Mouse (Mus musculus) T-helper 17 cell (primary cell): ENCODE results near the gene Gripap1.
"Not testable (repeated sequence)": the region's sequence is repeated elsewhere in the genome, so short reads cannot be mapped to it uniquely, and the experiment has no call there.

Source experiments
- in situ Hi-C, 2 experiments: fragments of 300-600 bp; cut with MboI, MseI; formaldehyde crosslinking; loops; 1 replicate in 1 of 2; 2 replicates in 1 of 2; pipeline ENCODE4 v1.15.1; 2025; ENCODE audit warnings: high pct_unique_total_duplicates in 2 of 2

The Gripap1 gene

DNA sequence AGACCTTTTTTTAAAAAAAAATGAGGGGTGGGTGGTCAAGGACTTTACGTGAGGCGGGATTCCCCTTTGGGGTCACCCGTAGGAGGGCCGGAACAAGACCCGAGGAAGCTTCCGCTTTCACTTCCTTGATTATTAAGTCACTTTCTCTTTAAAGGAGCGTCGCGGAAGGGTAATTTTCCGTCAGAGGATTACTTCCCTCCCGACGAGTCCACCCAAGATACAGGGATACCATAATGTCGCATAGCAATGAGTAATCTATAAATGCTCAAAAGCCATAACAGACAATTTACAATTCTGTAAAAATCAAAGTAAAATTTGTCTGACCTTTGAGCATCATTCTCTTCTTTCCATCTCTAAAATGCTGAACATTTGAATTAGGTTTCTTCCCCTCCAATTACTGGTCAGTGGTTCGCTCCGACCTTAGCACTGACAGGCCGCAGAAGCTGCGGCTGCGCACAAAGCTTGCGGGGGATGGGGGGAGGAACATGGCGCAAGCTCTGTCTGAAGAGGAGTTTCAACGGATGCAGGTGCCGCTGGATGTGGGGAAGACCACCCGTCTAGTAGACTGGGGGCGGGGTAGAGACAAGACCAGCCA is at the start of gene Gripap1:
Gene Gripap1, plus strand, starts transcription at position 224 of the 595 bp plus-strand sequence.
- in situ Hi-C loops, result no loop called here

DNA sequence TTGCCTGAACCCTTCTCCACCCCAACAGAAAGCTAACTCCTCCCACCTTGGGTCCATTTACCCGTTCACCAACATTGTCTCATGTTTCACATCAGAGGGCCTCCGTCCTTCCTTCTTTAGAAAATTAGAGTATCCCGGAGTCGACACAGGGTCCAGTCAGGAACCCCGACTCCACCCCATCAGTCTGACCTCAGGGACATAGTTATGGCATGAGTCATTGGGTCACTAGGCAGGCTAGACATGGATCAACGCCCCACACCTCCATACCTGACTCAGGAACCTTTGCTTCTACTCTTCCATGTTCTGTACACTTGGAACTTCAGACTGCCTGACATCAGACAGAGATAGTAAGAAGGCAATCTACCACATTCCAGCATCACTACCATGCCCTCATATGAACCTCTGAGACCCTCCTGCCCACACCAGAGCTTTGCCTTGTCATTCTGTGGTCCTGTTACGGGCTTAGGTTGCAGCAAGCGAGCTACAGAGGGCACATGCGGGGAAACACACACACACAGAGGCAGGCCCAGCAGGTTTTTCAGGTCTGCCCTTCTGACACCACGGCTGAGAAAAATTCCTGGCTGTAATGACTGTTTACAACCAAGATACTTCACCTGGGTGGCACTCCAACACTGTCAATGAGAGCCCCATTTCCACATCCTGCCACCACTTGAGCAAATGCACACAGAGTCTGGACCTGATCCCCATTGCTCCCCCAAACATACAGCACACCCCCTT is 49.3 kb upstream of the Gripap1 start:
- in situ Hi-C loops, result no loop called here

DNA sequence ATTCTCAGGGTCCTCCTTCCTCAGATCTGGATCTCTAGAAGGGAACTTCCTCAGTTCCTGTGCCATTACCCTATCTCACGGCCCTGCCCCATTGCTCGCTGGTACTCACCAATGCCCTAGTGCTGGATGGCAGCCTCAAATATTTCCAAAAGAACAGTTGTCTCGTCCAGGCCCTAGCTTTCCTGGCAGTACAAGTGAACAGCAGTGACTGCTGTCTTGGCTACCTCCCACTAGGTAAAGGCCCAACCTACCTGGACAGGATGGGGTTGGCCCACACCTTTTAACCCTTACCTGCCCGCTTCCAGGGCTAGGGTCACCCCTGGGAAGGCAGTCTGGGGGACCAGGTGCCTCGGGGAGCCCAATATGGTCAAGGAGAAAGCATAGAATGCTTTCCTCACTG is 48.5 kb upstream of the Gripap1 start:
- in situ Hi-C loops, result no loop called here

DNA sequence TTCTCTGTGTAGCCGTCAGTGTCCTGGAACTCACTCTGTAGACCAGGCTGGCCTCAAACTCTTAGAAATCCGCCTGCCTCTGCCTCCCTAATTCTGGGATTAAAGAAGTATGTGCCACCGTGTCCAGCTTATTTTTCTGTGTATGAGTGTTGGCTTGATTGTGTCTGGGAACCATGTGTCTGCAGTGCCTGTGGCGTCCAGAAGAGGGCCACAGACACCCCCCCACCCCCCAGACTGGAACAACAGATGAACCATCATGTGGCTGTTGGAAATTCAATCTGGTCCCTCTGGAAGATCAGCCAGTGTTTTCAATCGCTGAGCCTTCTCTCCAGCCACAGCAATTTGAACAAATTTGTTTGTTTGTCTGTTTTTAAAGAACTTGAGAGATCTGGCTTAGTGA is 46.1 kb upstream of the Gripap1 start:
- in situ Hi-C loops, result no loop called here

DNA sequence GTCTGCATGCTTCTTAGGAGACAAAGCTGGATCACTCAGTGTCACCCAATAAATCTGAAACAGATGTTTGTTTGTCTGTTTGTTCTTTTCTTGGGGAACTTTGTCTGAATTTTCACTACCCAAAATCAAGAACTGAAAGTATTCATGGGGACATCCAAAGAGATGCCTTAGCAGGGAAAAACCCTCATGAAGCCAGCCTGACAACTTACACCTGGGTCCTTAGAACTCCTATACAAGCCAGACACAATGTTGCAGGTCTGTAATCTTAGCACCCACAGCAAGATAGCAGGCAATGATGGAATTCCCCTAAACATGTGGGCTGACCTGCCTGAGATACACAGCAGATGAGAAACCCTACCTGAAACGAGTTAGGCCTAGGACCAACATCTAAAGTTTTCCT is 44.6 kb upstream of the Gripap1 start:
- in situ Hi-C loops, result no loop called here

DNA sequence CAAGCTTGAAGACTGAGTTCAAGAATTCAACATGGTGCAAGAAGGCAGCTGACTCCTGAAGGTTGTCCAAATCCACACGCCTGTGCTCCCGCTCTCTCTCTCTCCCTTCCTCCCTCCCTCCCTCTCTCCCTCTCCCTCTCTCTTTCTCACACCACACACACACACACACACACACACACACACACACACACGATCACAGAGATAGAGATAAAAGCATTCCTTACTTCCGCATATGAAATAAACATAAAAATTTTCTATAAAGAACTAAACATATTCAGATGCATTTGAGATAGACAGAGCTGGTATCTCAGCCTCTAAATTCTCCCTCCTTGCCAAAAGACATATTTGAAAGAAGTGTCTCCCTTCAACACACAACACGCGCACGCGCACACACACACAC is 44.1 kb upstream of the Gripap1 start:
- in situ Hi-C loops, result no loop called here

DNA sequence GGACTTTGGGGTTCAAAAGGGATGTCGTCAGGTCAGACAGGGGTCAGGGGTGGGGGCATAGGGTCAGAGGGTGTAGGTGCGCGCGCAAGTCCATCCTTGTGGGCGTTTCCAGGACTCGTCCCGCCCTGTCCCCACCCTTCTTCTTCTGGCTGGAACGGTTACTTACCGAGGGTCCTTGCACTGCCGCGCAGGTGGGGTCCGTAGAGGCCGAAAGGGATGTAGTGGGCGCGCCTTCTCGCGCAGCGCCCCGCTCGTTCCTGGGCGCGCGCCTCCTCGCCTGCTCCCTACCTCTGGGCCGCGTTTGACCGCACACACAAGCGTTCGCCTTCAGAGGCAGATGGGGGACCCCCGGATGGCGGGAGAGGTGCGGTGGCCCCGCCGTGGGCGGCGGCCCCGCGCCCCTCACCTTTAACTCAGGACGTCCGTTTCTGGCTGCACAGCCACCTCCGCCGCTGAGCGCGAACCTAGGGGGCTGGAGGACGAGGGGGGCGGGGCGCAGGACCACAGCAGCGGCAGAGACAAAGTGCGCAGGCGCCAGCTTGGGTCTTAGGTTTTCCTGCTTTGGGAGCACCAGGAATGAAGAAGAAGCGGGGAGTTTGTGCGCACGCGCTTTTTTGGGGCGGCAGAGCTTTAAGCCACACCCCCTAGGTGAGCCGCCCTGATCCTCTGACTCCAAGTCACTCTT is 39.0 kb upstream of the Gripap1 start, which contains the start of gene Ccdc120:
Gene Ccdc120, minus strand, starts transcription at position 474 of the 685 bp plus-strand sequence.
- in situ Hi-C loops, result no loop called here

DNA sequence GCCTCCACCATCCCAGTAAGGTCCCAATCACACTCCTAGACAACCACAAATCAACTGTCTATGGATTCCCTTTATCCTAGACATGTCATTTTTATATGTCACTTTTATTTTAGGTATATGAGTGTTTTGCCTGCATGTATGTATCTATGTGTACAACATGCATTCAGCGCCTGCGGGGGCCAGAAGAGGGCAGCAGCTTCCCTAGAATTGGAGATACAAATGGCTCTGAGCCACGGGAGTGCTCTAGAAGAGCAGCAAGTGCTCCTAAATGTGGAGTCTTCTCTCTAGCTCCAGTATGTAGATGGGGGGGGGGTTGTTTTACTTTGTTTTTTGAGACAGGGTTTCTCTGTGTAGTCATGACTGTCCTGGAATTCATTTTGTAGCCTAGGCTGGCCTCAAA is 35.9 kb upstream of the Gripap1 start:
- in situ Hi-C loops, result not testable (repeated sequence)

DNA sequence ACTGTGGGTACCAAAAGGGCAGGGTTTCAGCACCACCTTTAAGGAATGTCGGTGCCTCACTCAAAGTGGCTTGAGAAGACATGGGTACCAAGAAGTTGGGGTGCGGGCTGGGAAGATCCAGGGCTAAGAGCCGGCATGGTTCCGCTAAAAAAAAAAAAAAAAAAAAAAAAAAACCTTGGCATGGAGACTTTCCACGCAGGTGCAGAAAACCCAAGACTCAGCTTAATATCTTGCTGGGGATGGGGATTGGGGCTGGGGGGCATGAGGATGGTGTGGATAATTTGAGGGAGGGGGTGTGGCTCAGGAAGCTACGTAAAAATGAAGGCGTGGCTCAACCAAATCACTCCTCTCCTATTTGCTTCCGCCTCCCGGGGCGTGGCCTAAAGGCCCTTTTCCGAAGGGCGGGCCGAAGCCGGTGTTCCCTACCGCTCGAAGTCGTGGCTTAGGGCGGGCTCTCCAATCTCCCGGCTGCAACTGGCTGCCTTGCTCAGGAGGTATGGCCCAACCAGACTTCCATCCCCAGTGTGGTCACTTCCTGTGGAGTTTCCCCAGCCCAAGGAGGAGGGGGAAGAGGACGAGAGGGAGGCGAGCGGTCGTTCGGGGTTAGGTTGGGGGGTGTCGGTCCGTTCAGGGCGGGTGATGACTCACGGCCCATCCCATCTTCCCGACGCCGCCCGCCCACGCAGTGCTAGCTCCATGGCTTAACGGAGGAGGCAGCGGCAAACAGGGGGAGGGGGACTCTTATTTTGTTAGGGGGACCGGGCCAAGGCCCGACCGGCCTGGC is 27.2 kb upstream of the Gripap1 start, which contains the start of gene Tfe3:
Gene Tfe3, plus strand, starts transcription at position 424 of the 784 bp plus-strand sequence.
- in situ Hi-C loops, result no loop called here

DNA sequence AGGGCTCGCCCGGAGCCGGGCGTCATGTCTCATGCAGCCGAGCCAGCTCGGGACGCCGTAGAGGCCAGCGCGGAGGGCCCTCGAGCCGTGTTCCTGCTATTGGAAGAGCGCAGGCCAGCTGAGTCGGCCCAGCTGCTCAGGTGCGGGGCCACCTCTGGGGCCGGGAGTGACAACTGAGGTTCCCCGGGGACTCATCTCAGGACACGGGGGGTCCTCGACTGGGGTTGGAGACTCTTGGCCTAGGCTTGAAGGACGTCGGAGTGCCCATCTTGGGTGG is 26.7 kb upstream of the Gripap1 start:
- in situ Hi-C loops, result no loop called here

DNA sequence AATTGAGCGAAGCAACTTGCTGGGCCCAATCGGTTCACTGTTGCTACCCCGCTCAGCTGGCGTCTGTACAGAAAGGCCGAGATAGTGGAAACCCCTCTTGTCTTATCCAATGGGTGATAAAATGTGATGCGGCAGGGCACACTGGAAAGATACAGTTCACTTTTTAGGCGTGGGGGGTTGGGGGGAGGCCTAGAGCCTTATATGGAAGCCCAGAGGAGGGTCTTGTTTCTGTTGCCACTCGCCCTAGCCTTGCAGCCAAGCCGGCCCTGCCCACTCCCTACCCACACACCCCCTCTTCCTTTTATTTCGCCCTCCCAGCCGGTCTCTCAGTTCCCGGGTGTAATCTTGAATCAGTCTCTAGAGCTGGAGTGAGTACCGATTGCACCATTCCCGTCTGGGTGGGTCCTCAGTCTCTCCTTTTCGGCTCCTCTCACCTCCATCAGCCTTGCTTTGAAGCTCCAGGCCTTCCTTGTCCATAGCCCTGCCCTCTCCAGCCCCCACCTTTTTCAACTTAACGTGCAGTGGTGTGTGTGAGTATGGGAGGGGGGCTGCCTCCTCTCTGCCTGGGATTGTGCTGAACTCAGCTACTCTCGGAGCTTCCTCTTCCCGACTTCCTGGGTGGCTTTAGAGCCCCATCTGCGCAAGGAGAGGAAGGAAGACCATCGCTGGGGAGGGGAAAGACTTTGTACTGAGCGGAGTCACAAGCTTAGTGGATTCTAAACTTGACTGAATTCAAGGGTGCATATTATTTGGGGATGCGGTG is 25.8 kb upstream of the Gripap1 start:
- in situ Hi-C loops, result no loop called here

DNA sequence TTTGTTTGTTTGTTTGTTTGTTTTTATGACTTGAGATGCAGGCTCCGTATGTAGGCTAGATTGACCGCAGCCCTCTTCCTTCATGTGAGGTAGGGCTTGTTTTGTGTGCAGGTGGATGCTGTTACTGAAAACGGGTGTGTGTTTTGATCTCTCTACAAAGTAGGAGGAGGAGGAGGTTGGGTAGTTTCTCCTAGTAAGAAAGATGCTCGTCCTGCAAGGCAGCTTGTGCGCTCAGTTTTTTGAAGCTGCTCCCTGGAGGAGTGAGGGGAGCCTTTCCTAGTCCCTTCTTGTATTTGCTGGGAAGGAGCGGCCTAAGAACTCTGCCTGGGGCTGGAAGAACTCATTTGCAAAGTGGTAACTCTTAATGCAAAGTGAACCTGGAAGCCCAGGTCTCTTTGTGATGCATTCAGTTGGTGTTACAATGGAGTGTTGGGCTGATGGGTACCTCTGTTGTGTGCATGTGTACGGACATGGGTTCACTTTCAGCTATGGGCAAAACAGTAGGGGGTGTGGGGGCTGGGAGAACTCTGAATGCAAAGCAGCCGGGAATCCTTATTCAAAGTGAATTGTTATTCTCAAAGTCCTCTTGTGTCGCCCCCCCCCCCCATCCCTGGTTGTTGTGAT is 24.8 kb upstream of the Gripap1 start:
- in situ Hi-C loops, result no loop called here

DNA sequence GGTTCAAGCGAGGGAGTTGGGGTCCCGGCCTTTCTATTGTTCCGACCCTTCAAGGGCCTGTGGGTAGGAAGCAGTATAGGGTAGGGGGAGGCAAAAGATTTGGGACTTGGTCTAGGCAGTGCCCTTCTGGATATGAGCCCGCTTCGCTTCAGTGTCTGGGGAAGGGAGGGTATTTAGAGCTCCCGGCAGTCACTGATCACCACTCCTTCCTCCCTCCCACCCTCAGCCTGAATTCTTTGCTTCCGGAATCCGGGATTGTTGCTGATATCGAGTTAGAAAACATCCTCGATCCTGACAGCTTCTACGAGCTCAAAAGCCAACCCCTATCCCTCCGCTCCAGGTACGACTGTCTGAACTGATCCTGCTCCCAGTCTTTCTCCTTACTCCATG is 24.3 kb upstream of the Gripap1 start:
- in situ Hi-C loops, result no loop called here

DNA sequence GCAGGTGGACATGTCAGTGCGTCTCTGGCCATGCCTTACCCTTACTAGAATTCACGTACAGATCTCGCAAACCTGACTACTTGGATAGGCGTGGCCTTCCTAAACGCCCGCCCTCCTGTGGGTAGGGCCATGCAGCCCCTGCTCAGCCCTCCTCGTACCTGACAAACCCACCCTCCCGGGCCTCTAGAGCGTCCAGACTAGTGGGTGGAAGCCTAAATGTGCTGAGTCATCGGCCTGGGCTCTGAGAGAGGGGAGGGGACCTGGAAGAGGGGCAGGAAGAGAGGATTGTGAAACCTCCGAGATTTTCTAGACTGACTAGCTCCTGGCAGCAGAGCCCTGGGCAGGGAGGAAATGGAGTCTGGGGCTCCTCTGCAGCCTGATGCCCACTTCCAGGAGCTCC is 23.8 kb upstream of the Gripap1 start:
- in situ Hi-C loops, result no loop called here

DNA sequence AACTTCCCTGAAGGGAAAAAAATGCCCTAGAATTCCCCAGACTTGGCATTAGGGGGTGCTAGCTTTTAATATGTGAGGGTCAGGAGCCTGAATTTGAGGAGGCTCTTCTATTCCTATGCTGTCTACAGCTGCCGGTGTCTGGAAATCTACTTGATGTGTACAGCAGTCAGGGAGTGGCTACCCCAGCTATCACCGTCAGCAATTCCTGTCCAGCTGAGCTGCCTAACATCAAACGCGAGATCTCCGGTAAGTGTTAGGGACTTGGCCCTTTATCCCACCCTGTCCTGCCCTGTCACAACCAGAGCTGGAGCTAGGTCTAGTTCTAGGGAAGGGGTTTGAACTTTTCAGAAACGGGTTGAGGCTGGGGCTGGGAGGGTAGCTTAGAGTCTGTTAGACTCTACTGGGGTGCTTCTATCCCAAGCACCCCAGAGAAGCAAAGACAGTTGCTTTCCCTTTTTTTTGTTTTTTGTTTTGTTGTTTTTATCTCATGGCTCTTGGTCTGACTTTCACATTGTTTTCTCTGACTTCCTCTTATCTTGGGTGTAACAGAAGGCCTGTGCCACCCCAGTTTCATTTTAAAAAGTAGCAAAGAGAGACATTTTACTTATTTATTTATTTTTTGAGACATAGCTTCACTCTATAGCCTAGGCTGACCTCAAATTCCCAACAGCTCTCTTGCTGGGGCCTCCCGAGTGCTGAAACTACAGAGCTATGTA is 20.1 kb upstream of the Gripap1 start:
- in situ Hi-C loops, result no loop called here

DNA sequence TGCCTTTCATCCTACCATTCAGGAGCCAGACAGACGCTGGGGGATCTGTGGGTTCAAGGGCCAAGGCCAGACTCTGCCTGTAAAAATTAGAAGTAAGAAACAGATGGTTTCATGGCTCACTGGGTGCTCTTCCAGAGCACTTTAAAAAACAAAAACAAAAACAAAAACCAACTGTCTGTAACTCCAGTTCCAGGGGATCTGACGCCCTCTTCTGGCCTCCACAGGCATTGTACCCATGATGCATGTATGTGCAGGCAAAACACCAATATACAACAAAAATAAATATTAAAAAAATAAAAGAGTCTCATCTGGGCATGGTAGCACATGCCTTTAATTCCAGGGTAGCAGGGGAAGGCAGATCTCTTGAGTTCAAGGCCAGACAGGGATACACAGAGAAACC is 16.8 kb upstream of the Gripap1 start:
- in situ Hi-C loops, result no loop called here

DNA sequence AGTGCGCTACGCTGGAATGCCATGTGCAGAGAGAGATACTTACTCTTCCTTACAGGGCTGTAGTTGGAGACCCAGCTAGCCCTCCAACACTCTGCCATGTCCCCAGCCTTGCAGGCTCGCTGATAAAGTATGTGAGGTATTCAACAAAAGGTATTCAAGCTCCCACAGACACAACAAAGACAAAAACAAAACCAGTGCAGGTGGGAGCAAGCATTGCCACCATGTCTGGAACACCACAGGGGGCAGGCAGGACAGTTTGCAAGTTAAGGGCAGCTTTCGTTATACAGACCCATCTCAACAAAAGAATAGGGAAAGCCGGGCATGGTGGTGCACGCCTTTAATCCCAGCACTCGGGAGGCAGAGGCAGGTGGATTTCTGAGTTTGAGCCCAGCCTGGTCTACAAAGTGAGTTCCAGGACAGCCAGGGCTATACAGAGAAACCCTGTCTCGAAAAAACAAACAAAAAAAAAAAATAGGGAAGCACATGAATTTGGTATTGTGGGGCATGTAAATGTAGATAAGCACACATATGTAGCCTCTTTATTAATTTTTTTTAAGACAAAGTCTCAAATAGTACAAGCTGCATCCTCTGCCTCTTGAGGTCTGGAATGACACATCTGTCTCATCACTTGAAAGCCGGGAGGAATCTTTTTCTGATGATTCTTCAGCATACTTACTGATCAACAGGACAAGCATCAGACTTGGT is 13.9 kb upstream of the Gripap1 start:
- in situ Hi-C loops, result no loop called here

DNA sequence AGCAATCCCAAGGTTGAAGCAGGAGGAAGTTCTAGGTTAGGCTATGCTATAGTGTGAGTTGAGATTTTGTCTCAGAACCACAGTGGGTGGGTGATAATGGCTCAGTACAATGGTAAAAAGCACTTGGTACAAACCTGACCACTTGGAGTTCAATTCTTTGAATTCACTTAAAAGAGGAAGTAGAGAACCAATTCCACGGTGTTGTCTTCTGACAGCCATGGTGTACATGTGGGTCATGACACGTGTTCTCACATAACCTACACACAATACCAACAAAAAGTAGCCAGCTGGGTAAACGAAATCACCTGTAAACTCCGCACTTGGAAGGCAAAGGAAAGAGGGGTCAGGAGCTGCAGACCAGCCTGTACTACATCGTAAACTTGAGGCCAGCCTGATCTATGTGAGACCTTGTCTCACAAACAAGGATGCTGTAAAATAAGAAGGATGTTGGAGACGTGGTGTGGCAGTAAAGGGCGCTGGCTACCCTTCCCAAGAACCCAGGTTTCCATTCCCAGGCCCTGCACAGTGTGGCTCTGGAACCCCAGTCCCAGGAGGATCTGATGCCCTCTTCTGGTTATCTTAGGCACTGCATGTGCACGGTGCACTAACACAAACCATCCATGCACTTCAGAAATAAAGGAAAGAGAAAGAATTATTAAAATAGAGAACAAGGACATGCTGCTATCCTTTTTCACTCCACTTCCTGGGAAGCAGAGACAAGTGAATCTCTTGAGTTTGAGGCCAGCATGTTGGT is 13.1 kb upstream of the Gripap1 start:
- in situ Hi-C loops, result no loop called here
